Mouse (Mus musculus) intestine, embryonic 14.5 days (tissue): ENCODE data around the gene Hist1h4d. TPM values are rescaled to one million over a fixed set of nuclear protein-coding genes. Genes with fewer than 3 reads are reported as not detected.
"Not testable (repeated sequence)": the region's sequence is repeated elsewhere in the genome, so short reads cannot be mapped to it uniquely, and the experiment has no call there.

Source experiments
- ATAC-seq: fragments of 200-750 bp; cut with Nextera tagmentation; replicated peaks from 2 replicates; pipeline ENCODE4 v1.8.0; 2017; ENCODE audit warnings: low read depth, moderate number of reproducible peaks, moderate TSS enrichment, moderate library complexity; ENCODE audit not compliant: low FRiP score, low TSS enrichment
- DNase-seq: peaks from one replicate; pipeline ENCODE4 v3.0.0-alpha.2; 2018; ENCODE audit warnings: low spot score
- H3K27ac ChIP-seq: fragments of 300-500 bp; sonication (generic); 2 replicates; pipeline ENCODE4 v1.5.1; 2014; ENCODE audit warnings: low read depth, mild to moderate bottlenecking, control low read depth
- H3K27me3 ChIP-seq: fragments of 300-500 bp; sonication (generic); replicated peaks from 2 replicates; pipeline ENCODE4 v1.6.1; 2014; ENCODE audit warnings: low read length, control low read depth; ENCODE audit not compliant: control insufficient read depth, insufficient read depth
- H3K36me3 ChIP-seq: fragments of 300-500 bp; sonication (generic); 2 replicates; pipeline ENCODE4 v1.6.1; 2014; ENCODE audit warnings: low read length, control low read depth; ENCODE audit not compliant: control insufficient read depth, insufficient read depth
- H3K4me1 ChIP-seq: fragments of 300-500 bp; sonication (generic); replicated peaks from 2 replicates; pipeline ENCODE4 v1.6.1; 2014; ENCODE audit warnings: low read length, control low read depth, mixed read lengths; ENCODE audit not compliant: control insufficient read depth, insufficient read depth
- H3K4me2 ChIP-seq: fragments of 300-500 bp; sonication (generic); 2 replicates; pipeline ENCODE4 v1.6.1; 2014; ENCODE audit warnings: low read length
- H3K4me3 ChIP-seq: fragments of 300-500 bp; sonication (generic); 2 replicates; pipeline ENCODE4 v1.5.1; 2014; ENCODE audit warnings: low read depth, low read length, control low read depth, mixed read lengths
- H3K9ac ChIP-seq: fragments of 300-500 bp; sonication (generic); 2 replicates; pipeline ENCODE4 v1.6.1; 2014; ENCODE audit warnings: mild to moderate bottlenecking, low read length
- H3K9me3 ChIP-seq: fragments of 300-500 bp; sonication (generic); 2 replicates; pipeline ENCODE4 v1.6.1; 2016; ENCODE audit warnings: low read length, control low read depth; ENCODE audit not compliant: control insufficient read depth
- whole genome bisulfite sequencing: fragments of 180-500 bp; shearing (Covaris S2); extraction: QIAGEN DNeasy Blood & Tissue Kit; methylation state at CpG from one replicate; pipeline ENCODE4 v1.1.7; 2014; 5-methylcytosine and 5-hydroxymethylcytosine counted together
- polyA plus RNA-seq: library from polyadenylated mRNA; unstranded; fragments of >200 nt; fragmentation: Nextera tagmentation; extraction: Ambion mirVana; gene quantifications from 2 replicates; pipeline ENCODE4 v1.2.1, GENCODE M21; 2014

Gene Hist1h4d
- polyA plus RNA-seq, 1 experiment from 2014 or later, result 111 TPM

DNA sequence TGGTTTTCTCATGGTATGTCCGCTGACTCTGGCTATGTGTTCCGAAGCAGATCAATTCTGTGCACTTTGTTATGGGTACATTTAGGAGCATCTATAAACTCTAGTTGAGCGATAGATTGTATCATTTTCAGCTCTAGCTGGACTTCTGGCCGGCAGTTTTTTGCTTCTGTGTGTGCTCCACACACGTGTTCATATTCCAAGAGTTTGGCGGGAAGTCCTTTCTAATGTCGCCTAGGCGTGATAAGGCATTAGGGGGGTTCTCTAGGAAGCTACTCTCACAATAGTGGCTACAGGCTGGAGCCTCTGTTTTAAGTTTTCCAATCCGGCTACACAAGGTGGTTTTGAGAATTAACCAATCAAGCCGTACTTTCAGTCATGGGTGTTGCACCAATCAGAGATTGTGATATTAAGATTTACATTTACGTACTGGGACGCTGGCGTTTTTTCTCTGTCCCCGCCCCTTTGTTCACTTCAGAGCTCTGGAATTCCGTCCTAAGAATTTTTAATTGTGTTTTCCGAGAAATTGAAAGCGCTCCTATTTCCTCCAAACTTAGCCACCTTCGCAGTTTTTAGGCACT, 25.5 kb upstream of the Hist1h4d start:
- H3K36me3 ChIP-seq, result no peaks in the 10 kb centered on the region
- H3K4me3 ChIP-seq, result peak overlapping the region; percentile 71
- H3K9ac ChIP-seq, result peak overlapping the region; percentile 96
- ATAC-seq (peak; percentile 77), DNase-seq (peak; percentile 88)
- peak overlapping the region; percentile 93 for H3K4me2 ChIP-seq
- 1% methylated on average over 18 of the region's 18 CpGs for WGBS
- peak overlapping the region; percentile 100 for H3K27ac ChIP-seq
- no peaks in the 10 kb centered on the region for H3K9me3 ChIP-seq
- peaks cover 15% of the 10 kb centered on the region for H3K4me1 ChIP-seq
- H3K27me3 ChIP-seq, result no peaks in the 10 kb centered on the region

DNA sequence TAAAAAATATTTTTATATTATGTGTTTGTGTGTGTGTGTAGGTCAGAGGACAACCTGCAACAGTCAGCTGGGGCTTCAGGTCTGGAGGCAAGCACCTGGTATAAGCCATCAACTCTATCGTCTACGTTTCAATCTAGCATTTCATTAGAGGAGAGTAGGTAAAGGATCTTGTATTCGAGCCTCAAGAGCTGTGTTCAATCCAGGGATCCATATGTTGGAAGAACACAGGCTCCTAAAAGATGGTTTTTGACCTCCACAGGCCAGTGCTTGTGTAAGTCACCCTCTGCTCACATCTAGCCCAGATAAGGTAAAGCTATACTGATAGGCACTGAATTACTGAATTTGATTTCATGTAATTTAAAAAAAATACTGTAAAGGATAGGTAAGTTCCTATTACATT, 24.5 kb upstream of the Hist1h4d start:
- H3K4me3 ChIP-seq, result peak overlapping the region; percentile 71; the same call in 1 of the 2 replicates
- 68% methylated on average over 3 of the region's 3 CpGs for WGBS
- ATAC-seq (no peak), DNase-seq (no peak)
- H3K27ac ChIP-seq, result peak overlapping the region; percentile 100
- peak overlapping the region; percentile 93 for H3K4me2 ChIP-seq
- no peaks in the 10 kb centered on the region for H3K27me3 ChIP-seq
- H3K9me3 ChIP-seq, result no peaks in the 10 kb centered on the region
- H3K36me3 ChIP-seq, result no peaks in the 10 kb centered on the region
- no peak overlapping the region for H3K9ac ChIP-seq
- peaks cover 12% of the 10 kb centered on the region for H3K4me1 ChIP-seq

DNA sequence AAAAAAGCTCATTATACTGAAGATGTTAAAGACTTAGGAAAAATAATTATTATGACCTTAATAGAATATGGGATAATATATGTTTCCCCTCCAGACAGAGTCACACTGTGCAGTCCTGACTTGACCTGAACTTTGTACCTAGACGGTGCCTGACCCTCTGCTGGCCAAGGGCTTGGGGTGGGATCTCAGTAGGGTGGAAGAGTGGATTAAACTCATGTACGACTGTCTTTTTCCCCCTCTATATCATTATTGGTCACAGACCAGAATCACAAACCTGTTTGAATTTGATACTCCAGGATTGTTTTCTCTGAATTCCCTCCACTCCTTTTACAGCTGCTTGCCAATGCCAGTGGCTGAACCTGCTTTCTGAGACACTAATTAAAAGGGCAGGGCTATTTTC, 20.7 kb upstream of the Hist1h4d start:
- not testable (repeated sequence) for H3K4me3 ChIP-seq, ATAC-seq
- peak overlapping the region; percentile 12; the same call in 1 of the 2 replicates for H3K27ac ChIP-seq

DNA sequence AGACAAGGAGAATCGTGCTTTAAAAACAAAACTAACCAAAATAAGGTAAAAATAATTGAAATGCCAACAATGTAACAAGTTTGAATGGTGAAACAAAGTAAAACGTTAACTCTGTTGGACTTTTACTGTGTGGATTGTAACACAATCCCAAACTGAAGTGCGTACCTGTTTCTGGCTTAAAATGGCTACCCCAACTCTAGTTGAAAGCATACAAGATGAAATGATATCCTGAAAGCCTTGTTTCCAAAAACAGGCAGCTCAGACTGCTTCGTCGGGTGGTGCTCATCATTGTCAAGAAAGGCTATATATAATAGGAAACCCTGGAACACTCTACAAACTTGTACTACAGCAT, 19.9 kb upstream of the Hist1h4d start:
- Histone ChIP-seq H3K4me3 (peak overlapping the region; percentile 38; the same call in 1 of the 2 replicates), H3K4me2 (peak overlapping the region; percentile 92), H3K9ac (peak overlapping the region; percentile 52), H3K27ac (peak overlapping the region; percentile 99)
- not testable (repeated sequence) for H3K36me3 ChIP-seq, H3K9me3 ChIP-seq, DNase-seq, ATAC-seq, H3K27me3 ChIP-seq, H3K4me1 ChIP-seq
- WGBS, result 0% methylated on average over 2 of the region's 5 CpGs

More for the DNA sequence above, 20.7 kb upstream of the Hist1h4d start:
- not testable (repeated sequence) for H3K4me2 ChIP-seq, H3K27me3 ChIP-seq, DNase-seq, H3K36me3 ChIP-seq, H3K4me1 ChIP-seq, H3K9me3 ChIP-seq
- WGBS, result 28% methylated on average over 2 of the region's 2 CpGs
- 0 out of 2 replicates have a peak overlapping the region, but pooled peaks have one; percentile 10 for H3K9ac ChIP-seq

DNA sequence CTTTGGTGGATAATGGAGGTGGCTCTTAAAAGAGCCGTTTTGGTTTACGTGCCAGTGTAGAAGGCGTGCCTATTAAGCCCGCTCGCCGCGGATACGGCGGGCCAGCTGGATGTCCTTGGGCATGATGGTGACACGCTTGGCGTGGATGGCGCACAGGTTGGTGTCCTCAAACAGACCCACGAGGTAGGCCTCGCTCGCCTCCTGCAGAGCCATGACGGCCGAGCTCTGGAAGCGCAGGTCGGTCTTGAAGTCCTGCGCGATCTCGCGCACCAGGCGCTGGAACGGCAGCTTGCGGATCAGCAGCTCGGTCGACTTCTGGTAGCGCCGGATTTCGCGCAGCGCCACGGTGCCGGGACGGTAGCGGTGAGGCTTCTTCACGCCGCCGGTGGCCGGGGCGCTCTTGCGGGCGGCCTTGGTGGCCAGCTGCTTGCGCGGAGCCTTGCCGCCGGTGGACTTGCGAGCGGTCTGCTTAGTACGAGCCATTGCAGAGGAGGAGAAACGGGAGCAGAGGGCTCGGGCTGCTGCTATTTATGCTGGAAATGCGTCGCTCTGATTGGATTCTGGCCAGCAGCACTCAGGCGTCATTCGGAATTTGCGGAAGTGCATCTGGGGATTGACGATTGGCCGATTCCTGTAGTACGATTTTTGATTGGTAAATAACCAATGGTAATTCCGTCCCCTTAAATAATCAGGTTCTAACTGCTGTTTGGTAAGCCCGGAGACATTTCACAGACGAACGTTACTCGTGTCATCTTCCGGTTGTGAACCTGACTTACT, 19.3 kb upstream of the Hist1h4d start, which contains the start of gene Hist1h3e:
Gene Hist1h3e (minus strand): TSS at position 487 of the 777 bp plus-strand sequence.
- DNase-seq (peak; percentile 98), ATAC-seq (peak; percentile 90)
- not testable (repeated sequence) for H3K9me3 ChIP-seq, H3K27me3 ChIP-seq, H3K4me1 ChIP-seq, H3K36me3 ChIP-seq
- peak within 1 kb of the TSS; percentile 92 for H3K4me2 ChIP-seq
- peak within 1 kb of the TSS; percentile 38 for H3K4me3 ChIP-seq
- WGBS, result under 1% methylated on average over 49 of the region's 67 CpGs
- H3K27ac ChIP-seq, result peak within 1 kb of the TSS; percentile 99
- H3K9ac ChIP-seq, result peak within 1 kb of the TSS; percentile 73

DNA sequence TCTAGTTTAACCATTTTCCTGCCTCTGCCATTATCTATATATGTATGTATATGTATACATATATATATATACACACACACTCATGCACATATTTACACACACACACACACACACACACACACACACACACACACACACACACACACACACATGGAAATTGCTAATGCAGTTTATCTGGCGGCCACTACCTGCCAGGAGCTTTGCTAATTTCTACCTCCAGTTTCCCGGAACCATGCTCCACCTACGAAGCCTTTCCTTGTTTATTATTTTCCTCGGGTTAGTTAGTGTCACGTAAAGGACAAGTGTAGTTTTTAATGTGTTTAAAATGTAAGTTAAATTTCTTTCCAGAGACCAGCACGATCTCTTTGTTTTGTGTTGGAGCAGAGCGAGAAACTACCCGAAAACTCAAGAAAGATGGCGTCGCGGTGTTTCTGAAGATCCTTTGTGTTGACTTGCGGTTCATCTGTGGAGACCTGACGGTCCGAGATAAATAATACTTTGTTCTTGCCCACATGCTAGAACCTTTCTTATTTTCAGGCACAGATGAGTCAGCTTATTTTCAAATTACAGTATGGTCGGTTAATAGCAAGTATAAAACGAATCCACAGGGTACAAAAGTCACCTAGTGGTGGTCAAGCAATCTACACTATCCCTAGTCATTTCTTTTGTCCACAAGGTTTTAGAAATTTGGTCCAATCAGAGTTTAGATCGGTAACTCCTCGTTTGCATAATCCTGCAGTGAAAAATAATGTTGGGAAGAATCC, 18.5 kb upstream of the Hist1h4d start:
- 3% methylated on average over 18 of the region's 18 CpGs for WGBS
- Histone ChIP-seq H3K27me3 (no peaks in the 10 kb centered on the region), H3K36me3 (no peaks in the 10 kb centered on the region), H3K4me3 (peak overlapping the region; percentile 38), H3K9ac (peak overlapping the region; percentile 73), H3K27ac (peak overlapping the region; percentile 99), H3K4me2 (peak overlapping the region; percentile 92), H3K9me3 (no peaks in the 10 kb centered on the region), H3K4me1 (no peaks in the 10 kb centered on the region)
- DNase-seq, result peak; percentile 72
- ATAC-seq, result peak; percentile 72

DNA sequence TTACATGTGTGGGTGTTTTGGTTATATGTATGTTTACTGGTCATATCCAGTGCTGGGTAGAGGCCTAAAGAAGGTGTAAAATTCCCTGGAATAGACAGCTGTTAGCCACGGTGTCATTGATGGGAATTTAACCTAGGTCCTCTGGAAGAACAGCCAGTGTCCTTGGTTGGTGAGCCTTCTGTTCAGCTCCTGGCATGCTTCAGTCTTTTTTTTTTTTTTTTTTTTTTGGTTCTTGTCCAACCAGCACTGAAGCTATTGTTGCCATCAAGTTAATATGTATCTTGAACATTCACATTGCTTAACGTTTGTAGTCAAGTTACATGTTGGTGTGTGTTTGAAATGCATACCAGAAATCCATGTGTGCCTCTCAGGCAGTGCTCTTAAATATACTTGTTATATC, 16.9 kb upstream of the Hist1h4d start:
- ATAC-seq (no peak), DNase-seq (no peak)
- no peak overlapping the region for H3K27ac ChIP-seq
- H3K4me1 ChIP-seq, result no peaks in the 10 kb centered on the region
- no peak overlapping the region for H3K4me2 ChIP-seq
- no peaks in the 10 kb centered on the region for H3K36me3 ChIP-seq
- no peaks in the 10 kb centered on the region for H3K9me3 ChIP-seq
- H3K27me3 ChIP-seq, result no peaks in the 10 kb centered on the region
- no peak overlapping the region for H3K9ac ChIP-seq
- no peak overlapping the region for H3K4me3 ChIP-seq
- 82% methylated on average over 2 of the region's 2 CpGs for WGBS

DNA sequence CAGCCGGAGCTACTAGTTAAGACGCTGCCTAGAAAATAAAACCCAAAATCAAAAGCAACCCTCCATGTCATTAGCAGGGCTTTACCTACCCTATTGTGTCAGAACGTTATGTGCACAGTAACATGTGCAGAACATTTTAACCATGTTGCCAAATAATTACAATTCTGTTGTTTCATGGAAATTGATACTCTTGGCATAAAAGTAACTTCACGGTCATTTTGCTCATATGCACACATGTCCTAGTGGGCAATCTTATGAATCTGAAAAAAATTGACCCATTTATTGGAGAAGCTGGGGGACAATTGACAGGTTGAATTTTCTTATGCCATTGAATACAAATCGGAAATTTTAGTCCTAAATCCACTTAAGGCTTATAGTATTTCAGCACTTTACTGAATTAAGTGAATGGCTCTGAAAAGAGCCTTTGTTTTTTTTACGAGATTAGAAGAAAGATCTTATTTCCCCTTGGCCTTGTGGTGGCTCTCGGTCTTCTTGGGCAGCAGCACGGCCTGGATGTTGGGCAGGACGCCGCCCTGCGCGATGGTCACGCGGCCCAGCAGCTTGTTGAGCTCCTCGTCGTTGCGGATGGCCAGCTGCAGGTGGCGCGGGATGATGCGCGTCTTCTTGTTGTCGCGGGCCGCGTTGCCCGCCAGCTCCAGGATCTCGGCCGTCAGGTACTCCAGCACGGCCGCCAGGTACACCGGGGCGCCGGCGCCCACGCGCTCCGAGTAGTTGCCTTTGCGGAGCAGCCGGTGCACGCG, 11.0 kb upstream of the Hist1h4d start:
- 4% methylated on average over 20 of the region's 41 CpGs for WGBS
- not testable (repeated sequence) for H3K4me1 ChIP-seq, DNase-seq, H3K36me3 ChIP-seq, H3K9me3 ChIP-seq, ATAC-seq, H3K27me3 ChIP-seq
- peak overlapping the region; percentile 51 for H3K4me2 ChIP-seq
- H3K9ac ChIP-seq, result peak overlapping the region; percentile 59
- H3K4me3 ChIP-seq, result peak overlapping the region; percentile 59
- peak overlapping the region; percentile 98 for H3K27ac ChIP-seq
